Mouse (Mus musculus): ENCODE measurements around the gene Tbc1d16.
A peak's percentile ranks its signal among the peaks of the same experiment; 100 is the strongest.

The Tbc1d16 gene

GRCm38 (mm10) chr11:119236354-119236753, 8.1 kb upstream of the Tbc1d16 start:
- no peak for DNase-seq (ENCODE audit: low spot score)

- no peak for DNase-seq (ENCODE audit: low spot score)
These were observed 7.3 kb upstream of the Tbc1d16 start for GRCm38 (mm10) chr11:119235596-119235995.

GRCm38 (mm10) chr11:119234770-119235169, 6.5 kb upstream of the Tbc1d16 start:
- DNase-seq (ENCODE audit: low spot score) = no peak

GRCm38 (mm10) chr11:119228846-119229626, 737 bp upstream of the Tbc1d16 start:
- peak; percentile 57 for DNase-seq (ENCODE audit: low spot score)

GRCm38 (mm10) chr11:119227591-119227990, 708 bp downstream of the Tbc1d16 start:
- no peak for DNase-seq (ENCODE audit: low spot score)

- no peak for DNase-seq (ENCODE audit: low spot score)
These were observed 2.7 kb downstream of the Tbc1d16 start for GRCm38 (mm10) chr11:119225634-119226033.

GRCm38 (mm10) chr11:119224926-119225325, 3.4 kb downstream of the Tbc1d16 start:
- DNase-seq (ENCODE audit: low spot score) = no peak

GRCm38 (mm10) chr11:119223124-119223890, 5.0 kb downstream of the Tbc1d16 start:
- peak; percentile 51 for DNase-seq (ENCODE audit: low spot score)

GRCm38 (mm10) chr11:119221812-119222510, 6.3 kb downstream of the Tbc1d16 start:
- no peak for DNase-seq (ENCODE audit: low spot score)

- DNase-seq (ENCODE audit: low spot score) = peak; percentile 61
These were observed 8.4 kb downstream of the Tbc1d16 start for GRCm38 (mm10) chr11:119219816-119220465.

GRCm38 (mm10) chr11:119217861-119218260, 10.4 kb downstream of the Tbc1d16 start:
- DNase-seq (ENCODE audit: low spot score) = no peak

GRCm38 (mm10) chr11:119215905-119216507, 12.3 kb downstream of the Tbc1d16 start:
- DNase-seq (ENCODE audit: low spot score) = peak; percentile 54

GRCm38 (mm10) chr11:119215038-119215904, 13.0 kb downstream of the Tbc1d16 start:
- DNase-seq (ENCODE audit: low spot score) = peak; percentile 60

- DNase-seq (ENCODE audit: low spot score) = peak; percentile 28
These were observed 15.0 kb downstream of the Tbc1d16 start for GRCm38 (mm10) chr11:119213166-119213885.

- no peak for DNase-seq (ENCODE audit: low spot score)
These were observed 16.5 kb downstream of the Tbc1d16 start for GRCm38 (mm10) chr11:119211604-119212309.

GRCm38 (mm10) chr11:119210321-119211100, 17.8 kb downstream of the Tbc1d16 start:
- DNase-seq (ENCODE audit: low spot score) = peak; percentile 74

GRCm38 (mm10) chr11:119209371-119210025, 18.8 kb downstream of the Tbc1d16 start:
- DNase-seq (ENCODE audit: low spot score) = no peak

GRCm38 (mm10) chr11:119208870-119209370, 19.4 kb downstream of the Tbc1d16 start:
- DNase-seq (ENCODE audit: low spot score) = no peak
